Mouse (Mus musculus): Measurements from ENCODE around the gene Fndc8.

The Fndc8 gene

GRCm38 (mm10) chr11:82886559-82886958 is 5.4 kb upstream of the Fndc8 start:
- DNase-seq (ENCODE audit: low read depth, low spot score): peak; percentile 29
- no peaks in the 10 kb centered on the region for H3K27me3 ChIP-seq (ENCODE audit: control insufficient read depth, insufficient read depth, low read length, poor library complexity, severe bottlenecking)
- H3K36me3 ChIP-seq (ENCODE audit: control insufficient read depth, insufficient read depth, low read length, poor library complexity, severe bottlenecking): peaks cover 1% of the 10 kb centered on the region; the same call in 1 of the 2 replicates

DNA sequence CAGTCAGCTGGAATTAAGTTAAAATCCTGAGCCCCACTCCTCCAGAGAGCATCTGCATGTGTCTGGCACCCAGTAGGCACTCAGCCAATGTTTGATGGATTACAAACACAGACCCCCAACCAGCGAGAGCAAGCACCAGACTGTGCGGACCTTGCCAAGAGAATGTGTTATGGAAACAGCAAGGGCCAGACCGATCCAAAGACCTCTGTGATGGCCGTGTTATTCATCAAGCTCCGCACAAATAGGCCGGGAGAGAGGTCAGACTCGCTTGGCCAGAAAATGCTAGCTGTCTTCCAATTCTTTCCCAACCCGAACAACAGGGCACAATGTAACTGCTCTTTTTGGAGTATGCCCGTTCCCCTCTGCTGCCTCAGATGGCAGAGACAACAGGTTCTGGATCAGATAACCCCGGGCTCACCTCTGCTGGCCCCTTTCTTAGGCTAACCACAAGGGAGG is 3.4 kb upstream of the Fndc8 start:
- no peak for DNase-seq (ENCODE audit: low read depth, low spot score)
- H3K36me3 ChIP-seq (ENCODE audit: control insufficient read depth, insufficient read depth, low read length, poor library complexity, severe bottlenecking): no peaks in the 10 kb centered on the region; the same call in 1 of the 2 replicates
- H3K27me3 ChIP-seq (ENCODE audit: control insufficient read depth, insufficient read depth, low read length, poor library complexity, severe bottlenecking): no peaks in the 10 kb centered on the region

- H3K36me3 ChIP-seq (ENCODE audit: control insufficient read depth, insufficient read depth, low read length, poor library complexity, severe bottlenecking): no peaks in the 10 kb centered on the region; the same call in 1 of the 2 replicates
Observed at GRCm38 (mm10) chr11:82889524-82890341, 2.2 kb upstream of the Fndc8 start.

GRCm38 (mm10) chr11:82890342-82890762 is 1.6 kb upstream of the Fndc8 start, which contains the start of gene Rad51d:
Rad51d (minus strand) TSS chr11:82890614.
- H3K36me3 ChIP-seq (ENCODE audit: control insufficient read depth, insufficient read depth, low read length, poor library complexity, severe bottlenecking): no peaks in the 10 kb centered on the region; the same call in 1 of the 2 replicates
- no peaks in the 10 kb centered on the region for H3K27me3 ChIP-seq (ENCODE audit: control insufficient read depth, insufficient read depth, low read length, poor library complexity, severe bottlenecking)
- peak; percentile 95 for DNase-seq (ENCODE audit: low read depth, low spot score)

More at GRCm38 (mm10) chr11:82889524-82890341, 2.2 kb upstream of the Fndc8 start:
- H3K27me3 ChIP-seq (ENCODE audit: control insufficient read depth, insufficient read depth, low read length, poor library complexity, severe bottlenecking): no peaks in the 10 kb centered on the region
- peak; percentile 42 for DNase-seq (ENCODE audit: low read depth, low spot score)

- Histone ChIP-seq H3K27me3 (ENCODE audit: control insufficient read depth, insufficient read depth, low read length, poor library complexity, severe bottlenecking) (no peaks in the 10 kb centered on the region), H3K36me3 (ENCODE audit: control insufficient read depth, insufficient read depth, low read length, poor library complexity, severe bottlenecking) (no peaks in the 10 kb centered on the region; the same call in 1 of the 2 replicates)
- no peak for DNase-seq (ENCODE audit: low read depth, low spot score)
Observed at GRCm38 (mm10) chr11:82897478-82897877, 5.6 kb downstream of the Fndc8 start.

DNA sequence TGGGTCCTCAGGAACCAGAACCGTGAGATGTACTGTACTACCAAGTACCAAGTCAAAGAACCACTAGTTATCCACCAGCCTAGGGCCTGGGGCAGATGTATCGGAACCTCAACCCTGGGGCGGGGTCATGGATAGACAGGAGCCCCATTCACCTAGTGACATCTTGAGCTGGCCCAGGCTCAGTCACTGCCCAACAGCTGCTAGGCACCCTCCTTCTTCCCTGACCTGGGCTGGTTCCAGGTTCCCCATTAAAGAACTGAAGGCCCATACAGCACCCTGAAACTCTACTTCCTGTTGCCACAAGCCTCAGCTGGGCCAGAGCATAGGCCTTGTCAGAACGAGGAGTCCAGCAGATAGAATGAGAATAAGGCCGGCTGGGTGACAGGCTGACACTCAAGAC is 7.8 kb downstream of the Fndc8 start:
- no peak for DNase-seq (ENCODE audit: low read depth, low spot score)
- no peaks in the 10 kb centered on the region for H3K27me3 ChIP-seq (ENCODE audit: control insufficient read depth, insufficient read depth, low read length, poor library complexity, severe bottlenecking)
- H3K36me3 ChIP-seq (ENCODE audit: control insufficient read depth, insufficient read depth, low read length, poor library complexity, severe bottlenecking): peaks cover 4% of the 10 kb centered on the region

DNA sequence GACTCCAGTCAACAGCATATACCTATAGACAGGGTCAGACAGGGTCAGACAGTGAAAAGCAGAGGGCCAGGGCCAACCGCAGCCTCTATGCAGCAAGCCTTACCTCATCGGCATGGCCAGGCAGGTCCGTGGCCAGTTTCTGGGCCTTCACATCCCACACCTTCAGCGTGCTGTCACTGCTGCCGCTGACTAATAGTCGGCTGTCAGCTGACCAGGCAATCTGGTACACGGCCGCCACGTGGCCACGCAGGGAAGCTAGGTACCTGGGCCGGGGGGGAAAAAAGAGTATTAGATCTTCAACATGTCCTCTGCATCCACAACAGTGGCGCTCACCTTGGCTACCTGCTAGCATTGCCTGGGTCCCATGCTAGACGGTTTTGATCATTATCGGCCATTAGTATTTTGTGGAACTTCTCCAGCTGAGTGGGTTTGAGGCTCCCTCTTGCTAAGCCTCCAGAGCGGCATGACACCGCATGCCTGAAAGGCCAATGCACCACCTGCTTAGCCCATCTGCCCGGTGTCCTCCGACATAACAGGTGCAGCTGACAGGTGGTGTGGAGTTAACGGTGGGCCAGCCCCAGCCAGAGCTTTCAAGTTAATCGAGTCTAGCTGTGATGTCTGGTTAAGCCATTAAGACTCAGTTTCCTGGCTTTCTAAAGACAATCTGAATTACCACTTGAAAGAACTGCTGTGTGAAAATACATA is 9.8 kb downstream of the Fndc8 start:
- Histone ChIP-seq H3K27me3 (ENCODE audit: control insufficient read depth, insufficient read depth, low read length, poor library complexity, severe bottlenecking) (no peaks in the 10 kb centered on the region), H3K36me3 (ENCODE audit: control insufficient read depth, insufficient read depth, low read length, poor library complexity, severe bottlenecking) (peaks cover 4% of the 10 kb centered on the region)
- no peak for DNase-seq (ENCODE audit: low read depth, low spot score)

DNA sequence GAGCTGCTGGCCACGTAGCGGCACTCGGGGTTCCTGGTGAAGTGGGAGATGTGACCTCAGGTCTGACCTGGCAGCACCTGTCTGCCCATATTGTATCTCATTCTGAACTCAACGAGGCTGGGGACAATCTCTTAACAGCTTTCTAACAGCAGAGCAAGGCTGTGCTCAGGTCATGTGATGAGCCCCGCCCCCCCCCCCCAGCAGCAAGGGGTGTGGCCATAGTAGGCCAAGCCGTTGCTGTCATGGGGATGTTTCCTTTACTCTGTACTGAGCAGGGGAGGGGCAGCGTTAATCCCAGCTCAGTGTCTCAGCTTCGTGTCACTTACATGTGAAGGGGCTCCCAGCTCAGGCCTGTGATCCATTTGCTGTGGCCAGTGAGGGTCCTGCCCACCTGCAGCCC is 13.0 kb downstream of the Fndc8 start:
- DNase-seq (ENCODE audit: low read depth, low spot score): no peak
- Histone ChIP-seq H3K36me3 (ENCODE audit: control insufficient read depth, insufficient read depth, low read length, poor library complexity, severe bottlenecking) (peaks cover 4% of the 10 kb centered on the region), H3K27me3 (ENCODE audit: control insufficient read depth, insufficient read depth, low read length, poor library complexity, severe bottlenecking) (no peaks in the 10 kb centered on the region)

DNA sequence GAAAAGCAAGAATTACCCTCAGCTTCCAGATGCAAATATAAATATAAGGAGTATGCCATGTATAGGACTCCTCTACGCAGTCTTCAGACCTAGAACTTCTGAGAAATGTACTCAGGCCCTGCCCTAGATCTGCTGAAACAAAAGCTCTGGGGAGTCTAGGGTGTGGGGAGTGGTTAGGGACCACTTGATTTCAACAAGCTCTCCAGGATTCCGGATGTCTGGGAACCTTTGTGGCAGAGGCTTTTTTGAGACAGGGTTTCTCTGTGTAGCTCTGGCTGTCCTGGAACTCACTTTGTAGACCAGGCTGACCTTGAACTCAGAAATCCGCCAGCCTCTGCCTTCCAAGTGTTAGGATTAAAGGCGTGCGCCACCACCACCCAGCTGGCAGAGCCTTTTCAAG is 13.9 kb downstream of the Fndc8 start:
- Histone ChIP-seq H3K36me3 (ENCODE audit: control insufficient read depth, insufficient read depth, low read length, poor library complexity, severe bottlenecking) (peaks cover 4% of the 10 kb centered on the region), H3K27me3 (ENCODE audit: control insufficient read depth, insufficient read depth, low read length, poor library complexity, severe bottlenecking) (no peaks in the 10 kb centered on the region)
- no peak for DNase-seq (ENCODE audit: low read depth, low spot score)

- H3K36me3 ChIP-seq (ENCODE audit: control insufficient read depth, insufficient read depth, low read length, poor library complexity, severe bottlenecking): peaks cover 2% of the 10 kb centered on the region; the same call in 1 of the 2 replicates
- peak; percentile 93 for DNase-seq (ENCODE audit: low read depth, low spot score)
- no peaks in the 10 kb centered on the region for H3K27me3 ChIP-seq (ENCODE audit: control insufficient read depth, insufficient read depth, low read length, poor library complexity, severe bottlenecking)
Observed at GRCm38 (mm10) chr11:82907651-82908607, 16.0 kb downstream of the Fndc8 start, which contains the start of gene Nle1. Nle1 (minus strand) TSS chr11:82908411.

DNA sequence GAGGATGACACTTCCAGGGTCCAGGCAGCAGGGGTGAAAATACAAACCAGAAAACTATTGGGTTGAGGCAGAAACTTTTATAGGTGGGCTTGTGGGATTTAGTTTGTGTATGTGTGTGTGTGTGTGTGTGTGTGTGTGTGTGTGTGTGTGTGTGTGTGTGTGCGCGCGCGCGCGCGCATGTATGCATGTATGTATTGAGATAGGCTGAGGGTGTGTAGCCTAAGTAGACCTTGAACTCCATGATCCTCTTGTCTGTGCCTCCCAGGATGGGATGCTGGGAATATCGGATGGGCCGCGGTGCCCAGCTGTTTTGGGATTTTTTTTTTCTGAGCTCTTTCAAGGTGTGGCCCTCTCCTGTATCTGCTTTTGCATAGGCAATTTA is 16.7 kb downstream of the Fndc8 start:
- no peak for DNase-seq (ENCODE audit: low read depth, low spot score)

GRCm38 (mm10) chr11:82910250-82910649 is 18.3 kb downstream of the Fndc8 start, which contains the start of gene Unc45b:
Unc45b (plus strand) TSS chr11:82910550.
- no peak for DNase-seq (ENCODE audit: low read depth, low spot score)

More for the DNA sequence above, 16.7 kb downstream of the Fndc8 start:
- Histone ChIP-seq H3K36me3 (ENCODE audit: control insufficient read depth, insufficient read depth, low read length, poor library complexity, severe bottlenecking) (peaks cover 2% of the 10 kb centered on the region; the same call in 1 of the 2 replicates), H3K27me3 (ENCODE audit: control insufficient read depth, insufficient read depth, low read length, poor library complexity, severe bottlenecking) (no peaks in the 10 kb centered on the region)

GRCm38 (mm10) chr11:82910679-82911389 is 18.9 kb downstream of the Fndc8 start:
- H3K27me3 ChIP-seq (ENCODE audit: control insufficient read depth, insufficient read depth, low read length, poor library complexity, severe bottlenecking): no peaks in the 10 kb centered on the region
- DNase-seq (ENCODE audit: low read depth, low spot score): no peak
- no peaks in the 10 kb centered on the region for H3K36me3 ChIP-seq (ENCODE audit: control insufficient read depth, insufficient read depth, low read length, poor library complexity, severe bottlenecking)

More at GRCm38 (mm10) chr11:82910250-82910649, 18.3 kb downstream of the Fndc8 start, which contains the start of gene Unc45b:
- Histone ChIP-seq H3K36me3 (ENCODE audit: control insufficient read depth, insufficient read depth, low read length, poor library complexity, severe bottlenecking) (no peaks in the 10 kb centered on the region), H3K27me3 (ENCODE audit: control insufficient read depth, insufficient read depth, low read length, poor library complexity, severe bottlenecking) (no peaks in the 10 kb centered on the region)
